Mouse (Mus musculus) testis, adult 2 months (tissue): Measurements from ENCODE around the gene Psmd12.

Experiments
- CTCF ChIP-seq: fragments of 200-500 bp; IDR thresholded peaks from 2 replicates; pipeline ENCODE4 v1.5.1; 2012; ENCODE audit warnings: low read depth, mild to moderate bottlenecking, inconsistent platforms, low read length, moderate library complexity; ENCODE audit not compliant: control insufficient read depth, insufficient read depth, insufficient replicate concordance
- POLR2A ChIP-seq: fragments of 200-500 bp; IDR thresholded peaks from 2 replicates; pipeline ENCODE4 v1.6.1; 2012; ENCODE audit warnings: low read depth, mild to moderate bottlenecking, inconsistent platforms, low read length, moderate library complexity; ENCODE audit not compliant: control insufficient read depth

DNA sequence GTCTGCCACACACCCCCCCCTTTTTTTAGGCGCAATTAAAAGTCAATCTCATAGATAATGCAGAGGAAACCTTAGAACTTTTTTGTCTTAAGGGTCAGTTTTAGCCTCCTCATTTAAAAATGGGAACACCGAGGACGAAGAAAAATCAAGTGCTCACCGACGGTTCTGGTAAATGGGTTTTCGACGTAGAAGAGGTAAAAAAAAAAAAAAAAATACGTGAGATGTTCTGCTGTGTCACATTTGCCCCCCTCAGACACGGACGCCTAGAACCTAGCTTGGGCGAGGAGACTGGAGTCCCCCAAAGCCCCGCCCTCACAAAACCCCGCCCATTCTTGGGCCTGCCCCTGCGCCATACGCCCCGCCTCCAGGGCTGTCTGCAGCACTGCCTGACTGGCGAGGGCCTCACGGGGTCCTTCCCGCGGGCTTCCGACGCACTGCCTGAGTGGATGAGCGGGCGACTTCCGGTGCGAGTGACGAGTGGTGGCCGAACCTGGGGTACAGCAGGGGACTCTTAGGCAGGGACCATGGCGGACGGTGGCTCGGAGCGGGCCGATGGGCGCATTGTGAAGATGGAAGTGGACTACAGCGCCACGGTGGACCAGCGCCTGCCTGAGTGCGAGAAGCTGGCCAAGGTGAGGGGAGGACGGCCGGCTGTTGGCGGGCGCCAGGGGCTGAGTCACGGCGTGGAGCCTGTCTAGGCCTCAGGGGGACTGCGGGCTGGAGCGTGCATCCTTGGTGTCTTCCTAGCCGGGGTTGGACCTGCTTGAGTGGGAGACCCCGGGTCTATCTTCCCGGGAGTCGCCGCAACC, at the start of gene Psmd12:
- TF ChIP-seq CTCF = no peak
- TF ChIP-seq POLR2A = peak; percentile 95
